In genomic region chr6:100143586-100144301, GRCm38 (mm10) we compare ENCODE assay signal across 7 mouse cellular contexts.
DNase-seq lines count a peak whose midpoint lies in the region; ATAC-seq and TF ChIP-seq lines count a peak whose summit lies in the region.

No protein-coding gene starts in this region.

- peaks cover 20% of the 10 kb centered on the region for H3K4me1 ChIP-seq in cerebellum, adult 2 months (ENCODE audit: control insufficient read depth, insufficient read depth, low read length)
- H3K4me1 ChIP-seq in forebrain, postnatal 0 days (ENCODE audit: insufficient read depth), result peaks cover 18% of the 10 kb centered on the region
- peaks cover 18% of the 10 kb centered on the region for H3K4me1 ChIP-seq in liver, embryonic 11.5 days (replicated peaks; ENCODE audit: control insufficient read depth, insufficient read depth, low read length)

- WGBS in cerebellum, adult 2 months, result 7% methylated on average over 16 of the region's 16 CpGs
- WGBS in forebrain, postnatal 0 days, result 7% methylated on average over 16 of the region's 16 CpGs
- WGBS in liver, embryonic 11.5 days, result 12% methylated on average over 16 of the region's 16 CpGs

- H3K9ac ChIP-seq in forebrain, postnatal 0 days, result no peak overlapping the region; the same call in 1 of the 2 replicates
- no peak overlapping the region for H3K9ac ChIP-seq in liver, embryonic 11.5 days (ENCODE audit: low read depth, low read length)

- H3K9me3 ChIP-seq in forebrain, postnatal 0 days (ENCODE audit: low read length), result no peaks in the 10 kb centered on the region
- no peaks in the 10 kb centered on the region for H3K9me3 ChIP-seq in liver, embryonic 11.5 days (ENCODE audit: control insufficient read depth, low read length)

- H3K36me3 ChIP-seq in forebrain, postnatal 0 days (ENCODE audit: insufficient read depth), result no peaks in the 10 kb centered on the region
- no peaks in the 10 kb centered on the region for H3K36me3 ChIP-seq in liver, embryonic 11.5 days (ENCODE audit: control insufficient read depth, insufficient read depth, low read length)
- H3K36me3 ChIP-seq in myocyte (ENCODE audit: control insufficient read depth, insufficient read depth), result no peaks in the 10 kb centered on the region

- peak; percentile 76 for ATAC-seq in forebrain, postnatal 0 days
- 0 out of 2 replicates have a peak, but pooled peaks have one; percentile 21 for ATAC-seq in liver, embryonic 11.5 days (replicated peaks; ENCODE audit: low FRiP score)

- TF ChIP-seq CTCF in cerebellum, adult 2 months (IDR thresholded peaks at IDR 0.05; ENCODE audit: borderline replicate concordance, insufficient read depth, low read depth, low read length), result no peak
- no peak for TF ChIP-seq CTCF in forebrain, postnatal 0 days (IDR thresholded peaks at IDR 0.05; ENCODE audit: low read depth)

- no peaks in the 10 kb centered on the region for H3K79me2 ChIP-seq in myocyte (ENCODE audit: control insufficient read depth, insufficient read depth)

- TF ChIP-seq POLR2A in cerebellum, adult 2 months (IDR thresholded peaks at IDR 0.05; ENCODE audit: borderline replicate concordance, insufficient read depth, low read length), result no peak
- no peak for TF ChIP-seq POLR2A in myocyte (IDR thresholded peaks at IDR 0.05; ENCODE audit: insufficient read length, low read depth)

- H3K27me3 ChIP-seq in cerebellum, adult 2 months (ENCODE audit: control insufficient read depth, insufficient read depth, low read length), result no peaks in the 10 kb centered on the region
- no peaks in the 10 kb centered on the region for H3K27me3 ChIP-seq in forebrain, postnatal 0 days (ENCODE audit: insufficient read depth, low read length)
- H3K27me3 ChIP-seq in liver, embryonic 11.5 days (replicated peaks; ENCODE audit: control insufficient read depth, insufficient read depth, low read length), result peaks cover 5% of the 10 kb centered on the region
- peaks cover 38% of the 10 kb centered on the region for H3K27me3 ChIP-seq in myocyte (ENCODE audit: control insufficient read depth, insufficient read depth, insufficient read length)

- H3ac ChIP-seq in myocyte (ENCODE audit: control insufficient read depth, insufficient read length), result no peak overlapping the region

- DNase-seq in cerebellum, adult 2 months, result peak; percentile 80 to 86
- peak; percentile 82 for DNase-seq in forebrain, postnatal 0 days
- DNase-seq in heart, postnatal 10 days, result peak; percentile 89 to 91
- peak; percentile 55 to 71 for DNase-seq in kidney, postnatal 36 days
- no peak for DNase-seq in liver, embryonic 11.5 days (ENCODE audit: low spot score)
- peak; percentile 45 for DNase-seq in urinary bladder, postnatal 25 days (ENCODE audit: low spot score)

- H3K27ac ChIP-seq in cerebellum, adult 2 months (ENCODE audit: insufficient read depth, low read length), result no peak overlapping the region
- H3K27ac ChIP-seq in forebrain, postnatal 0 days (ENCODE audit: low read depth, low read length), result peak overlapping the region; percentile 35; the same call in 1 of the 2 replicates
- peak overlapping the region; percentile 30; the same call in 1 of the 2 replicates for H3K27ac ChIP-seq in liver, embryonic 11.5 days (ENCODE audit: low read depth, low read length)

- H3K4me2 ChIP-seq in forebrain, postnatal 0 days (ENCODE audit: low read depth), result peak overlapping the region; percentile 35
- H3K4me2 ChIP-seq in liver, embryonic 11.5 days, result peak overlapping the region; percentile 52
- H3K4me2 ChIP-seq in myocyte (ENCODE audit: low read depth), result peak overlapping the region; percentile 18

- H3K4me3 ChIP-seq in cerebellum, adult 2 months (replicated peaks; ENCODE audit: insufficient read depth, low read depth, low read length), result no peak overlapping the region
- no peak overlapping the region for H3K4me3 ChIP-seq in forebrain, postnatal 0 days (ENCODE audit: low read depth, low read length)
- H3K4me3 ChIP-seq in liver, embryonic 11.5 days (ENCODE audit: low read depth, low read length), result 0 out of 2 replicates have a peak overlapping the region, but pooled peaks have one; percentile 1
- H3K4me3 ChIP-seq in myocyte, result no peak overlapping the region

- intact Hi-C loops in heart, postnatal 10 days (cut with DNase I), result loop anchor here (2.0 kb wide), 2 partner anchors 87 to 237 kb away; no protein-coding TSS in a partner anchor

TF ChIP-seq in myocyte, 11 proteins besides CTCF, POLR2A, EP300 and RAD21:
- no peak for TF ChIP-seq REST (IDR thresholded peaks at IDR 0.05; ENCODE audit: insufficient read depth, insufficient read length)
- TF ChIP-seq USF1 (IDR thresholded peaks at IDR 0.05; ENCODE audit: low read depth), result no peak
- TF ChIP-seq TCF12 (IDR thresholded peaks at IDR 0.05; ENCODE audit: insufficient read depth, poor library complexity, severe bottlenecking), result no peak
- no peak for TF ChIP-seq CEBPB (IDR thresholded peaks at IDR 0.05; ENCODE audit: insufficient read depth, poor library complexity, severe bottlenecking)
- TF ChIP-seq TCF3 (IDR thresholded peaks at IDR 0.05; ENCODE audit: insufficient read length, low read depth), result no peak
- TF ChIP-seq POLR2AphosphoS2 (IDR thresholded peaks at IDR 0.05; ENCODE audit: insufficient read length, low read depth), result no peak
- no peak for TF ChIP-seq MAX (IDR thresholded peaks at IDR 0.05; ENCODE audit: low read depth)
- no peak for TF ChIP-seq SRF (IDR thresholded peaks at IDR 0.05; ENCODE audit: control insufficient read depth, insufficient read length, low read depth)
- peak in 1 of 3 experiments; percentile 26 for TF ChIP-seq MYOD1 (IDR thresholded peaks at IDR 0.05; ENCODE audit: control insufficient read depth in 1 of 3, insufficient read length in 2 of 3, low read depth in 2 of 3)
- no peak for TF ChIP-seq E2F4 (IDR thresholded peaks at IDR 0.05; ENCODE audit: insufficient read depth)
- peak in 1 of 3 experiments; percentile 75 for TF ChIP-seq MYOG (IDR thresholded peaks at IDR 0.05; ENCODE audit: control insufficient read depth in 1 of 3, insufficient read depth in 1 of 3, insufficient read length in 2 of 3, low read depth in 2 of 3)
